Mouse (Mus musculus) macrophage (primary cell): ENCODE measurements around the gene Slco3a1. TPM values are rescaled to one million over a fixed set of nuclear protein-coding genes. Genes with fewer than 3 reads are reported as not detected.

ENCODE experiments used
- H3K27ac ChIP-seq: fragments of 350-480 bp; formaldehyde crosslinking; 2 replicates; pipeline ENCODE4 v1.9.0; 2021
- H3K36me3 ChIP-seq: fragments of 350-480 bp; formaldehyde crosslinking; 2 replicates; pipeline ENCODE4 v1.9.0; 2021; ENCODE audit errors: inconsistent target
- H3K4me3 ChIP-seq: fragments of 350-480 bp; formaldehyde crosslinking; 2 replicates; pipeline ENCODE4 v1.9.0; 2021; ENCODE audit errors: inconsistent target
- H3K79me2 ChIP-seq: fragments of 350-480 bp; formaldehyde crosslinking; 2 replicates; pipeline ENCODE4 v1.9.0; 2021; ENCODE audit errors: inconsistent target
- WGBS: methylation state at CpG from one replicate; pipeline ENCODE4 v1.1.7; 2026; ENCODE audit warnings: inconsistent platforms; ENCODE audit not compliant: missing documents; 5-methylcytosine and 5-hydroxymethylcytosine counted together
- polyA plus RNA-seq: library from polyadenylated mRNA; stranded (reverse); fragments of 250-400 nt; gene quantifications from 3 replicates; pipeline ENCODE4 v1.2.4, GENCODE M21; 2018; ENCODE audit warnings: inconsistent platforms

The Slco3a1 gene
- polyA plus RNA-seq, 1 experiment from 2014 or later: 1.2 TPM

GRCm38 (mm10) chr7:74451047-74451446 lies 103.5 kb downstream of the Slco3a1 start:
- Histone ChIP-seq H3K79me2 (no peaks in the 10 kb centered on the region), H3K36me3 (no peaks in the 10 kb centered on the region), H3K27ac (no peak overlapping the region), H3K4me3 (no peak overlapping the region)
- 79% methylated on average over 2 of the region's 2 CpGs for WGBS

GRCm38 (mm10) chr7:74449802-74450201 lies 104.8 kb downstream of the Slco3a1 start:
- no peak overlapping the region for H3K27ac ChIP-seq
- H3K79me2 ChIP-seq: no peaks in the 10 kb centered on the region
- H3K4me3 ChIP-seq: no peak overlapping the region
- H3K36me3 ChIP-seq: no peaks in the 10 kb centered on the region
- 100% methylated on average over 1 of the region's 1 CpGs for WGBS

- 97% methylated on average over 2 of the region's 2 CpGs for WGBS
- Histone ChIP-seq H3K4me3 (no peak overlapping the region), H3K79me2 (no peaks in the 10 kb centered on the region), H3K36me3 (no peaks in the 10 kb centered on the region), H3K27ac (no peak overlapping the region)
These were observed 106.8 kb downstream of the Slco3a1 start for GRCm38 (mm10) chr7:74447781-74448180.

GRCm38 (mm10) chr7:74445148-74445547 lies 109.4 kb downstream of the Slco3a1 start:
- Histone ChIP-seq H3K4me3 (no peak overlapping the region), H3K27ac (no peak overlapping the region), H3K79me2 (no peaks in the 10 kb centered on the region), H3K36me3 (no peaks in the 10 kb centered on the region)
- WGBS: 69% methylated on average over 5 of the region's 5 CpGs

GRCm38 (mm10) chr7:74442380-74442779 lies 112.2 kb downstream of the Slco3a1 start:
- WGBS: 10% methylated on average over 5 of the region's 5 CpGs
- no peak overlapping the region for H3K4me3 ChIP-seq

GRCm38 (mm10) chr7:74437534-74437933 lies 117.0 kb downstream of the Slco3a1 start:
- WGBS: 70% methylated on average over 1 of the region's 1 CpGs
- no peaks in the 10 kb centered on the region for H3K36me3 ChIP-seq
- H3K4me3 ChIP-seq: no peak overlapping the region
- H3K79me2 ChIP-seq: no peaks in the 10 kb centered on the region
- H3K27ac ChIP-seq: no peak overlapping the region

More at GRCm38 (mm10) chr7:74442380-74442779, 112.2 kb downstream of the Slco3a1 start:
- Histone ChIP-seq H3K36me3 (no peaks in the 10 kb centered on the region), H3K27ac (no peak overlapping the region), H3K79me2 (no peaks in the 10 kb centered on the region)

GRCm38 (mm10) chr7:74436642-74437041 lies 117.9 kb downstream of the Slco3a1 start:
- Histone ChIP-seq H3K79me2 (no peaks in the 10 kb centered on the region), H3K36me3 (no peaks in the 10 kb centered on the region), H3K27ac (no peak overlapping the region), H3K4me3 (no peak overlapping the region)
- WGBS: 93% methylated on average over 2 of the region's 2 CpGs

- Histone ChIP-seq H3K27ac (no peak overlapping the region), H3K79me2 (no peaks in the 10 kb centered on the region), H3K36me3 (no peaks in the 10 kb centered on the region), H3K4me3 (no peak overlapping the region)
- 95% methylated on average over 2 of the region's 2 CpGs for whole genome bisulfite sequencing
These were observed 121.6 kb downstream of the Slco3a1 start for GRCm38 (mm10) chr7:74432950-74433349.

GRCm38 (mm10) chr7:74429252-74429651 lies 125.3 kb downstream of the Slco3a1 start:
- H3K4me3 ChIP-seq: no peak overlapping the region
- WGBS: 98% methylated on average over 3 of the region's 3 CpGs
- H3K27ac ChIP-seq: no peak overlapping the region
- no peaks in the 10 kb centered on the region for H3K79me2 ChIP-seq
- H3K36me3 ChIP-seq: no peaks in the 10 kb centered on the region

- H3K36me3 ChIP-seq: no peaks in the 10 kb centered on the region
- no peak overlapping the region for H3K4me3 ChIP-seq
- WGBS: 0% methylated on average over 1 of the region's 1 CpGs
- H3K79me2 ChIP-seq: no peaks in the 10 kb centered on the region
- no peak overlapping the region for H3K27ac ChIP-seq
These were observed 127.4 kb downstream of the Slco3a1 start for GRCm38 (mm10) chr7:74427135-74427534.

- no peaks in the 10 kb centered on the region for H3K36me3 ChIP-seq
- H3K79me2 ChIP-seq: no peaks in the 10 kb centered on the region
- H3K27ac ChIP-seq: no peak overlapping the region
- no peak overlapping the region for H3K4me3 ChIP-seq
- 100% methylated on average over 1 of the region's 1 CpGs for WGBS
These were observed 128.6 kb downstream of the Slco3a1 start for GRCm38 (mm10) chr7:74425941-74426340.

GRCm38 (mm10) chr7:74423928-74424850 lies 130.4 kb downstream of the Slco3a1 start:
- WGBS: 36% methylated on average over 9 of the region's 9 CpGs
- Histone ChIP-seq H3K27ac (no peak overlapping the region), H3K4me3 (no peak overlapping the region), H3K36me3 (no peaks in the 10 kb centered on the region), H3K79me2 (no peaks in the 10 kb centered on the region)

- no peaks in the 10 kb centered on the region for H3K79me2 ChIP-seq
- H3K4me3 ChIP-seq: no peak overlapping the region
- no peak overlapping the region for H3K27ac ChIP-seq
- 57% methylated on average over 3 of the region's 3 CpGs for WGBS
- no peaks in the 10 kb centered on the region for H3K36me3 ChIP-seq
These were observed 131.3 kb downstream of the Slco3a1 start for GRCm38 (mm10) chr7:74423316-74423715.

- Histone ChIP-seq H3K36me3 (no peaks in the 10 kb centered on the region), H3K27ac (no peak overlapping the region), H3K79me2 (no peaks in the 10 kb centered on the region), H3K4me3 (no peak overlapping the region)
- 100% methylated on average over 2 of the region's 2 CpGs for WGBS
These were observed 131.8 kb downstream of the Slco3a1 start for GRCm38 (mm10) chr7:74422731-74423130.

GRCm38 (mm10) chr7:74422002-74422401 lies 132.6 kb downstream of the Slco3a1 start:
- H3K36me3 ChIP-seq: no peaks in the 10 kb centered on the region
- no peak overlapping the region for H3K27ac ChIP-seq
- H3K79me2 ChIP-seq: no peaks in the 10 kb centered on the region
- H3K4me3 ChIP-seq: no peak overlapping the region
- WGBS: 54% methylated on average over 13 of the region's 13 CpGs
